ENCODE assay signal across 8 mouse cellular contexts in the genomic region with DNA sequence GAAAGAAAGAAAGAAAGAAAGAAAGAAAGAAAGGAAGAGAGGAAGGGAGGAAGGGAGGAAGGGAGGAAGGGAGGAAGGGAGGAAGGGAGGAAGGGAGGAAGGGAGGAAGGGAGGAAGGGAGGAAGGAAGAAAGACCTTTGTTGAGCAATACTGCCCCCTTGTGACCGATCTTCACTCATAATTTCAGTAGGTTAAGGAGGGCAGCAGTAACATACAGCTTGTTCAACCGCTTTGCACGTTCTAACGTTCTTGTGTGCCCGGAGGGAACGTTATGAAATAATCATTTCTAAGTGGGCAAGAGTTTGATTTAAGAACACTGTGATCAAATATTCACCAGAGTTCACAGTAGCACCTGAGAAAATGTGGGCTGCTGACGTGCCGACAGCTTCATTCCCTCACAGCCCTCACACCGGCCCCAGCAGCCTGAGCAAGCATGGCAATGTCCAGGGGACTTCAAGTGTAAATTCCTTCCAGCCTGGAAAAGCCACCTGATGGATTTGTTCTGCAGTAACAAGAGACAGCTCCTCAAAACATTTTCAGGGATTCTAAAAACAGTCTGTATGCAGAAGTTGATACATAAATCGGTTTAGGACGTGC. TPM values are rescaled to one million over a fixed set of nuclear protein-coding genes. Genes with fewer than 3 reads are reported as not detected.
DNase-seq lines count a peak whose midpoint lies in the region.

No protein-coding gene starts in this region.

- peak; percentile 8 to 47 for DNase-seq in frontal cortex, postnatal 36 days (ENCODE audit: low spot score in 2 of 2)
- DNase-seq in frontal cortex, postnatal 14 days (ENCODE audit: low spot score in 2 of 2): no peak
- peak; percentile 49 for DNase-seq in ovary, postnatal 14 days (ENCODE audit: low spot score)
- no peak for DNase-seq in ovary, postnatal 10 days (ENCODE audit: low spot score)
- DNase-seq in cerebellum, adult 8-10 months: peak; percentile 45
- peak; percentile 18 to 41 for DNase-seq in heart, postnatal 36 days
- DNase-seq in mesoderm, embryonic 11.5 days (ENCODE audit: low read depth, low spot score): peak; percentile 61
- no peak for DNase-seq in spleen, adult 12 weeks (ENCODE audit: low spot score)

- intact Hi-C loops in heart, postnatal 36 days (cut with DNase I): loop anchor here (2.0 to 5.0 kb wide), 5 partner anchors 316 to 767 kb away; no protein-coding TSS in a partner anchor

RNA-seq across cellular contexts. Expression of a gene that starts 26.2 kb away (rescaled TPM):
- total RNA-seq in heart, postnatal 36 days (2021): 10 to 100 TPM; 26.3 TPM

Comparison
In these comparisons a context has a peak if more than half of its experiments do, and no peak if none do; other contexts are left out.
1. DNase-seq: peak in frontal cortex, postnatal 36 days (2 of 2), ovary, postnatal 14 days (single experiment), cerebellum, adult 8-10 months (single experiment), heart, postnatal 36 days (2 of 2) and mesoderm, embryonic 11.5 days (single experiment); none in frontal cortex, postnatal 14 days (0 of 2), ovary, postnatal 10 days (single experiment) and spleen, adult 12 weeks (single experiment).